24 mouse cellular contexts compared by ENCODE assay signal in the genomic region with DNA sequence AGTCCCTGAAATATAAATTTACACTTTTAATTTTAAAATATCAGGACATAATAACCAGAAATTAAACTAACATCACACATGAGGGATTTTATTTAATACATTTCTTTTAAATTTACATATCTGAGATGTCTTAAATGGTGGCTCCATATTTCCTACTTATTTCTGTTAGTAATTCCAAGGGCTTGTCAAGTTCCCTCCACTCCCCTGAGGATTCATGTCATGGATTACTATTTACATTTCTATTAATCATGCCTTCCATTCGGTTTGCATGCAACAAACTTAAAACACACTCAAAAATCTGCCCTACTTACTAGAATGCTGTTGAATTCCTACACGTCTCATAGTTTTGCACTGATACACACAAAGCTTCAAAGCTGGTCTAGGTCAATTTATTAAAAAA.
"Had no signal": no experiment of that assay in that cellular context is flagged by ENCODE, and none has a peak within 500 bp of the region (broad histone marks: within the 10 kb centered on the region; RNA-seq: fewer than 3 reads in every experiment).

No protein-coding gene starts in this region.

- ATAC-seq: hindbrain, embryonic 16.5 days; inflammation-experienced regulatory T-cells, adult 6 months; intestine, embryonic 15.5 days; intestine, postnatal 0 days had no signal

- H3K4me1 ChIP-seq: heart, embryonic 10.5 days; heart, embryonic 12.5 days; hindbrain, embryonic 10.5 days; hindbrain, embryonic 13.5 days; intestine, embryonic 15.5 days; limb, embryonic 10.5 days; limb, embryonic 12.5 days had no signal

- H3K4me3 ChIP-seq: gastrocnemius, adult 2 months; heart, embryonic 10.5 days; heart, embryonic 12.5 days; hindbrain, embryonic 10.5 days; hindbrain, embryonic 13.5 days; intestine, embryonic 15.5 days; layer of hippocampus, adult 2 months; left cerebral cortex, adult 2 months; limb, embryonic 10.5 days; limb, embryonic 12.5 days had no signal

- H3K9ac ChIP-seq: heart, embryonic 12.5 days; hindbrain, embryonic 13.5 days; intestine, embryonic 15.5 days; limb, embryonic 12.5 days had no signal

- H3K27ac ChIP-seq: gastrocnemius, adult 2 months; heart, embryonic 10.5 days; hindbrain, embryonic 10.5 days; hindbrain, embryonic 13.5 days; intestine, embryonic 15.5 days; layer of hippocampus, adult 2 months; left cerebral cortex, adult 2 months; limb, embryonic 10.5 days; limb, embryonic 12.5 days had no signal

- H3K36me3 ChIP-seq: heart, embryonic 10.5 days; heart, embryonic 12.5 days; hindbrain, embryonic 10.5 days; hindbrain, embryonic 13.5 days; intestine, embryonic 15.5 days; limb, embryonic 10.5 days; limb, embryonic 12.5 days had no signal

- H3K27me3 ChIP-seq: heart, embryonic 12.5 days; hindbrain, embryonic 13.5 days; intestine, embryonic 15.5 days; limb, embryonic 12.5 days had no signal

- H3K4me2 ChIP-seq: heart, embryonic 12.5 days; hindbrain, embryonic 13.5 days; intestine, embryonic 15.5 days; limb, embryonic 12.5 days had no signal

- DNase-seq: gastrocnemius, adult 2 months; gastrocnemius, postnatal 10 days; gastrocnemius, postnatal 25 days; heart, adult 18-20 months; heart, postnatal 10 days; heart, postnatal 4 days; kidney, adult 18-20 months; kidney, adult 8-10 months; kidney, postnatal 10 days; kidney, postnatal 25 days; kidney, postnatal 4 days; liver had no signal

- H3K9me3 ChIP-seq: heart, embryonic 10.5 days; heart, embryonic 12.5 days; hindbrain, embryonic 10.5 days; hindbrain, embryonic 13.5 days; intestine, embryonic 15.5 days; limb, embryonic 10.5 days; limb, embryonic 12.5 days had no signal
